Mouse (Mus musculus): ENCODE data around the gene Polr2h. TPM values are rescaled to one million over a fixed set of nuclear protein-coding genes. Genes with fewer than 3 reads are reported as not detected.

The Polr2h gene
- polyA plus RNA-seq, 1 experiment: 40.9 TPM

DNA sequence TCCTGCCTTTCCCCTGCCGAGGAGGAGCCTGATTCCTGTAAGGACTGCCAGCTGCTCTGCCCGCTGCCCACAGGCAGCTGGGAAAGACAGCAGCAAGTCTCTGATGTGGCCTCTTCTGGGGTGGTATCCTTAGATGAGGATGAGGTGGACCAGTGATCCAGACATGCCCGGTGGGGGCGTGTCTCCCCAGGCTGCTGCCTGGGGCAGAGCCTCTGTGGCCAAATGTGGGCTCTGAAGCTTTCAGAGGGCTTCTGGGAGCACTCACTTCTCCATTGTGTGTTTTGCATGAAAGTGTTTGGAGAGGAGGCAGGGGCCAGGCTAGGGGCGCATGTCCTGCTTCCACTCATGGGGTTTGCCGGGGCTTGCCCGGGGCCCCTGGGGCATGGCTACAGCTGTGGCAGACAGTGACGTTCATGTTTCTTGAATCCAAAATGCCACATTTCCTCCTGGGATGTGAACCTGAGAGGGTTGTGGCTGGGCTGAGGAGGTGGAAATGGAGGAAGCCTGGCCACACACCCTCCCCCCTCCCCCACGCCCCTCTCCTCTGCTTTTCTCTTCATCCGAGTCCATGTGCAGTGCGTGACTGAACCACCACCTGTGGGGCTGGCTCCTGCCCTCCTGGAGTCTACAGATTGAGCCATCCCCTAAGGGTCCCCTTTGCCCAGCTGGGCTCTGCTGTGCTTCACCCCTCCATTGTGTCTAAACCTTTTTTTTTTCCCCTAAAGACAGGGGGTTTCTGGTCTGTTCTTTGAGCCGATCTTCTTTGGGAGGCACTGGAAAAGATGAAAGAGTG, 15.5 kb upstream of the Polr2h start:
- no peak for DNase-seq (ENCODE audit: low spot score)

- DNase-seq (ENCODE audit: low spot score): no peak
Observed at GRCm38 (mm10) chr16:20702522-20702893, 15.0 kb upstream of the Polr2h start.

DNA sequence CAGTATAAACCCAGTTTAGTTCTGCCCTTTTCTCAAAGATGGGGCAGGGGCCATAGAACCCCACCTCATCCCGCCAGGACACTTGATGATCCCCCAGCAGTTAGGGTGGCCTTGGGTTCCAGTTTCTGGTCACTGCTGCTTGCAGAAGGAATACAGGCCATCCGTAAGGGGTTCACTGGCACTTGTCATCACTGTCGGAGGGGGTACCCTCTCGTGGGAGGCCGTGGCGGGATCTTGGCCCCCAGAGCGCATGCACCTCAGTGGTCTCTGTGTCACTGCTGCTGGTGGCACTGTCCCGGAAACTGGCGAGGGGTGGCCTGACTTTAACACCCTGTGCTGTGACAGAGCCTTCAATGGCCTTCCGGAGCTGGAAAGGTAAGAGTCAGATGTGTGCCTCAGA, 14.4 kb upstream of the Polr2h start:
- no peak for DNase-seq (ENCODE audit: low spot score)

- no peak for DNase-seq (ENCODE audit: low spot score)
Observed at GRCm38 (mm10) chr16:20703699-20704400, 13.6 kb upstream of the Polr2h start.

GRCm38 (mm10) chr16:20705786-20706185, 11.7 kb upstream of the Polr2h start:
- no peak for DNase-seq (ENCODE audit: low spot score)

DNA sequence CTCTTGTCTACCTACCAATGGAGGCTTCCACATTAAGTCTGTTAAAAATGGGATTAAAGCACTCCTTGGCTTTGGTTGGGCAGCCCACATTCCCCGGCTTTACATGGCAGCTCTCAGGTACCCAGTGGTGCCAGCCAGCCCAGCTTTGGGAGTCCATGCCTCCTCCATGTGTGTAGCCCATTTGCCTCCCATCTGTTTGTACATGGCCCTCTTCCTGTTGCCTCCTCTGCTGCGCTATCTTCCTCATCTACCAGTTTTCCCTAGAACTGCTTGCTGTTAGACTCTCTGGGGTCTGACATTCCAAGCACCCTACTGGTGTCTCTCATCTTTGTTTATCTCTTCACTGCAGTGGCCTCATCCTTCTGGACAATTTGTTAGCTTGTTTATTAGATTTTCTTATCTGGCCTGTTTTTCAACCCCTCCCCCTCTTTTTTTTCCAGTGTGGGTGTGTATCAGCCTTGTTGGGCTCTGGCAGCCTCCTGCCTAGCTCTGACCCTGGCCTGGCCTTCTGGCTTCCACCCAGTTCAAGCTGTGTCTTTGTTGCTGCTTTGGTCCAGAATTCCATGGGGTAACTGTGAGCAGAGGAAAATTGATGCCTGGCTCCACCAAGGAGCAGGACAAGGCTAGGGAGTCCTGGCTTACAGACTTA, 10.9 kb upstream of the Polr2h start:
- no peak for DNase-seq (ENCODE audit: low spot score)

DNA sequence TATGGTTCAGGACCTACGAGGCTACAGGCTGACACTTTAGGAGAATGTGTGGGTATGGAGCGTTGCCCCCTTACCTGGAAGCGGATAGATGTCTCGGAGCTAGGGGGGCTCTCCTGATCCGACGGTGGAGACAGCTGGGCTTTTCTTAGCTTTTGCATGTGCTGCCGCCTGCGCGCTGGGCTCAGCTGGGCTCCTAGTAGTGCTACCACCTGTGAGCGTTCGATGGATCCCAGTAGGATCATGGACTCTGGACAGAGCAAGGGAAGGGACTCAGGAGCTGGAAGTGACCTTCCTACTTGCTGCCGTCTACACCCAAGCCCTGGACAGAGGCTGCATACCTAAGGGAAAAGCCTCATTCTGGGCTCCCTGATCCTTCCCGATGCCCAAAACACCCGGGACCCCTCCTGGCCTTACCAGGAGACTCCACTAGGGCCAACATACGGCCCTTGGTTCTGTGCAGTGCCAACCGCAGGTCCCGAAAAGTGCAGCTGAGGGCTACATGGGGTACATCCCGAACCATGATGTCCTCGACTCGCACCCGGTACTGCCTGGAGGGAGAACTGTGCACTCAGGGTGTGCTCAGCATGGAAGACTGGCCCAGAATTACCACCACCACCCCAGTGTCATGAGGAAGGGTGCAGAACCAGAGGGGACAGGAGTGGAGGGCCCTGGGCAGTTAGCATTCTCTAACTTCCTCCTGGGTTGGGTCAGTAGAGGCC, 9.1 kb upstream of the Polr2h start:
- DNase-seq (ENCODE audit: low spot score): no peak

GRCm38 (mm10) chr16:20708939-20709734, 8.3 kb upstream of the Polr2h start:
- no peak for DNase-seq (ENCODE audit: low spot score)

GRCm38 (mm10) chr16:20710370-20710769, 7.1 kb upstream of the Polr2h start:
- no peak for DNase-seq (ENCODE audit: low spot score)

DNA sequence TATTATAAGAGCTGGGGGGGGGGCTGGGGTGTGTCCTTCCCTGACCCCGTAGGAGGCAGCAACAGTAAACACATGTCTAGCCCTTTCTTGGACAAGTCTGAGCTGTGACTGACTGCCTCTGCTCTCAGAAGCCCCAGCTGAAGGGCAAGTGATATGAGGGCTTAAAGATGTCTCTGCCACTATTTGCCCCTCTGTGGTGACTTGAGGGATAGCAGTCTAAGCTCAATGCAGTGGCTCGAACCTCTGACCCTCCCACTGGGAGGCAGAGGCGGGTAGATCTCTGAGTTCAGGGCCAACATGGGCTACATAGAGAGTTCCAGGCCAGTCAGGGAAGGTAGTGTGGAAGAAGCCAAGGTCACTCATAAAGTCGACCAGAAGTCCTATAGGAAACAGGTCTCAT, 6.7 kb upstream of the Polr2h start:
- DNase-seq (ENCODE audit: low spot score): no peak

- no peak for DNase-seq (ENCODE audit: low spot score)
Observed at GRCm38 (mm10) chr16:20712190-20712589, 5.3 kb upstream of the Polr2h start.

DNA sequence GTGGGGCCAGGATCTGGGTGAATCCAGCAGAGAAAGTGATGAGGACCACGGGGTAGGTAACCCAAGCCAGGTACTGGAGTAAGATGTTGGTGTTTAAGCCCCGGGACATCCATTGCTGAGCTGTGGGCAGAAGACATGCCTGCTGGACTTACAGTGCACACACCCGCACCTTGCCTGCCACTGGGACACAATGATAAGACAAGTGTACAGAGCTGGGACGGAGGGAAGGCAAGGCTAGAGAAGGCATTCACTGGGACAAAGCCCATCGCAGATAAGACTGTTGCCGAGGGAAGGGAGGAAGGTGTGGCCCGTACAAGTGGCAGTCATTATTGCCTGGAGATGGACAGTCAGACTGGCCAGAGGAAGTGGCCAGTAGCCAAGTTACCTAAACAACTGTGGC, 4.6 kb upstream of the Polr2h start:
- no peak for DNase-seq (ENCODE audit: low spot score)

GRCm38 (mm10) chr16:20714307-20715080, 3.0 kb upstream of the Polr2h start:
- no peak for DNase-seq (ENCODE audit: low spot score)

DNA sequence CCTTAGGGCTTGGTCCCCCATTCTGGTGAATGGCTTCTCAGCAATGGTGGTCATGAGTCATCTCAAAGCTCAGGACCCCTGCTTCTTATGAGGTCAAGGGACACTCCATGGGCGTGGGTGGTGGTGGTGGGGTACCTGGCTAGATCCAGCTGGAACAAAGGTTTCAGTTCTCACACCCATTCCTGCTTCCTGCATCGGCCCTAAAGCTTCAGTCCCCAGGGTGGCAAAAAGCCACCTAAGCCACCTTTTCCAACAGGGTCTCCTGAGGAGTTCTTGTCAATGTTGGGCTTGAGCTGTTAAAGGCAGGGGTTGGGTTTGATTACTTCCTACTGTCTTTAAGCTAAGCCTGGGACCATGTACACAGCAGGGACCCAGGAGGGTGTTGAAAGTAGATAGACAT, 2.3 kb upstream of the Polr2h start:
- no peak for DNase-seq (ENCODE audit: low spot score)

GRCm38 (mm10) chr16:20715566-20715965, 1.9 kb upstream of the Polr2h start:
- DNase-seq (ENCODE audit: low spot score): no peak

DNA sequence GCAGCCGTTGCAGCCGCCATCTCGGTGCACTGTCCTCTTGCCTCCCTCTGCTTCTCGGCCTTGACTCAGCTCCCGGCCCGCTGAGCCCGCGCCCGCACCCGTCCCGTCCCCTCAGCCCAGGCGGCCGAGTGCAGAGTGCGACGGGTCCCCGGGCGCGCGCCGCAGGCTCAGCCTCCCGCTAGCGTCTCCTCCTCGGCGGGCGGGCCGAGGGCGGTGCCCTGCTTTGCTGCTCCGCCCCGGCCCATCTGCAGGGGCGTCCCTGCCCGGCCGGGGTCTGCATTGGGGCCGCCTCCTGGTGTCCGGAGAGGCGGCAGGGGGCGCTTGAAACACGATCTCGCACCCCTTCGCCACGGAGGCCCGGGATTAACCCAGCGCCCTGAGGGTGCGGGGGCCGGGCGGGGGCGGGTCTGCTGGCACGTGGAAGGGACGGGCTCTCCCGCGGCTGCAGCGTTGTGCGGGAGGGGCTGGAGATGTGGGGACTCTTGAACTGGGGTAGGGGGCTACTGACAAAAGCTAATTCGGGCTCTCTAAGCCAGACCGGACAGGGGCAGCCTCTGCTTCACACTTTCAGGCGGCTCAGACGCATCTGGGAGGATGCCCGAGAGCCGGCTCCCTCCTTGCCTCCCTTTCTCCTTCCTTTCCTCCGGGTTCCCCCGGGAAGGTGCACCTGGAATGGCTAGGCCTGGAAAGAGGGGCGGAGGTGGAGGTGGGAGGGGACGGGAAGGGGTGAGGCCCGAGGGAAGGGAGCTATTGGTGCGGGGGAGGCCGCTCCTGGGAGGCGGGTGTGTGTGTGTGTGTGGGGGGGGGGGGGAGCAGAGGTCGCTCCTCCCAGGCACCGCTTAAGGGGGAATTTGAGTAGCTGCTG, 1.3 kb upstream of the Polr2h start:
- DNase-seq (ENCODE audit: low spot score): peak; percentile 76

GRCm38 (mm10) chr16:20716841-20717180, 654 bp upstream of the Polr2h start:
- no peak for DNase-seq (ENCODE audit: low spot score)

DNA sequence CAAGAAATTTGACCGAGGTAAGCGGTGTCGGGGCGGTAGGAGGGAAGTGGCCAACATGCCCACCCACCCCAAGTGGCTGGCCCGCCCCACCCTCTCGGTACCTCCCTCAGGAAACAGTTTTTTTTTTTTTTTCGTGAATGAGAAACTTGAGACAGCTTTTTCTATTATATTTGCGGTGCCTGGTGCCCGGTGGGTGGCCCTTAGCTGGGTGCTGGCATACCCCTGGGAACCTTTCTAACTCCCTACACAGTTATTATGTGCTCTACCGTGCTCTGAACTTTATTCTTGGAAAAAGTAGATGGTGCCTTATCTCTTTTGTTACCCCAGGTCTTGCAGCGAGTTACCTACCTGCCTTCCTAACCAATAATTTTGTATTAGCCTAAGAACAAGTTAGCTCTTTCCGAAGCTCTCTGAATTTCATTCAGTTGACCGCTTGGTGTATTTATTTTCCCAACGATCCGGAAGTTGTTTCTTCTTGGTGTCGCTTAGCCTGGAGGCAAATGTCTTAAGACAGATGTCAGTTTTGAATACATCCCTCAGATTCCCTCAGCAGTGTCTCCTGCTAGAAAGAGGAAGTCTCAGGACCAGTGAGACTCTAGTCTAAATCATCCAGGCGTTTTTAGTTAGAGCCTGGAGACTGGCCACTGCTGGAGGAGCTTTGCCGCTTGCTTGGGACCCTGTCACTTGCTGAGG, 659 bp downstream of the Polr2h start:
- DNase-seq (ENCODE audit: low spot score): no peak

DNA sequence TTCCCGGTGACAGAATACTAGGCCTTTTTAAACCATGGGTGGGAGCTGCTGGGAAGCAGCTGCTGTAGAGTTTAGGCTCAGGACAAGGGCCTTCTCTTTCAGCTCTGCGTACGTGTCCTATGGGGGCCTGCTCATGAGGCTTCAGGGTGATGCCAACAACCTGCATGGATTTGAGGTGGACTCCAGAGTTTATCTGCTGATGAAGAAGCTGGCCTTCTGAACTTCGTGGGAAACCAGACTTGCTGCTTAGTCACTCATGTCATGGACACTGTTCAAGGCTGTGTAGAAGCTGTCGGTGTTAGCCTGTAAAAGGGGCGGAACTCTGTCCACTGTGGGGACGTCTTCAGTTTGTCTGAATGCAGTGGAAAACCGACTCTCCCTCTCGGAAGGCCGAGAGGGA, 4.3 kb downstream of the Polr2h start:
- DNase-seq (ENCODE audit: low spot score): no peak

All from urinary bladder, adult 2 months (tissue).